Mouse (Mus musculus): ENCODE data around the gene Bbs4.
"Not testable (repeated sequence)": the region's sequence is repeated elsewhere in the genome, so short reads cannot be mapped to it uniquely, and the experiment has no call there.

Bbs4 gene

GRCm38 (mm10) chr9:59353253-59353639, at the start of gene Bbs4:
Gene Bbs4, minus strand, starts transcription at chr9:59353508.
- peak; percentile 89 to 92 for DNase-seq (ENCODE audit: low spot score in 2 of 2)

GRCm38 (mm10) chr9:59389086-59389485, 35.8 kb upstream of the Bbs4 start:
- DNase-seq (ENCODE audit: low spot score in 2 of 2): no peak

- DNase-seq (ENCODE audit: low spot score in 2 of 2): peak; percentile 49 to 50
Measured at GRCm38 (mm10) chr9:59388311-59388710, 35.0 kb upstream of the Bbs4 start.

GRCm38 (mm10) chr9:59387461-59387860, 34.2 kb upstream of the Bbs4 start:
- no peak for DNase-seq (ENCODE audit: low spot score in 2 of 2)

- no peak for DNase-seq (ENCODE audit: low spot score in 2 of 2)
Measured at GRCm38 (mm10) chr9:59375626-59376025, 22.3 kb upstream of the Bbs4 start.

GRCm38 (mm10) chr9:59369646-59370045, 16.3 kb upstream of the Bbs4 start:
- no peak for DNase-seq (ENCODE audit: low spot score in 2 of 2)

- DNase-seq (ENCODE audit: low spot score in 2 of 2): no peak
Measured at GRCm38 (mm10) chr9:59369220-59369619, 15.9 kb upstream of the Bbs4 start.

- DNase-seq (ENCODE audit: low spot score in 2 of 2): not testable (repeated sequence)
Measured at GRCm38 (mm10) chr9:59360487-59360886, 7.2 kb upstream of the Bbs4 start.

- DNase-seq (ENCODE audit: low spot score in 2 of 2): not testable (repeated sequence)
Measured at GRCm38 (mm10) chr9:59358041-59358440, 4.7 kb upstream of the Bbs4 start.

GRCm38 (mm10) chr9:59352586-59353252, 589 bp downstream of the Bbs4 start:
- peak in 1 of 2 experiments; percentile 20 for DNase-seq (ENCODE audit: low spot score in 2 of 2)

- no peak for DNase-seq (ENCODE audit: low spot score in 2 of 2)
Measured at GRCm38 (mm10) chr9:59346176-59346575, 7.1 kb downstream of the Bbs4 start.

- DNase-seq (ENCODE audit: low spot score in 2 of 2): peak in 1 of 2 experiments; percentile 19
Measured at GRCm38 (mm10) chr9:59340002-59340401, 13.3 kb downstream of the Bbs4 start.

- no peak for DNase-seq (ENCODE audit: low spot score in 2 of 2)
Measured at GRCm38 (mm10) chr9:59339107-59339506, 14.2 kb downstream of the Bbs4 start.

GRCm38 (mm10) chr9:59338411-59338810, 14.9 kb downstream of the Bbs4 start:
- no peak for DNase-seq (ENCODE audit: low spot score in 2 of 2)

- DNase-seq (ENCODE audit: low spot score in 2 of 2): no peak
Measured at GRCm38 (mm10) chr9:59337889-59338288, 15.4 kb downstream of the Bbs4 start.

GRCm38 (mm10) chr9:59336539-59336938, 16.8 kb downstream of the Bbs4 start:
- no peak for DNase-seq (ENCODE audit: low spot score in 2 of 2)

- DNase-seq (ENCODE audit: low spot score in 2 of 2): no peak
Measured at GRCm38 (mm10) chr9:59330055-59330454, 23.3 kb downstream of the Bbs4 start.

GRCm38 (mm10) chr9:59324351-59324750, 29.0 kb downstream of the Bbs4 start:
- DNase-seq (ENCODE audit: low spot score in 2 of 2): no peak

- no peak for DNase-seq (ENCODE audit: low spot score in 2 of 2)
Measured at GRCm38 (mm10) chr9:59316206-59316605, 37.1 kb downstream of the Bbs4 start.

GRCm38 (mm10) chr9:59311284-59311670, 42.0 kb downstream of the Bbs4 start:
- DNase-seq (ENCODE audit: low spot score in 2 of 2): no peak

- no peak for DNase-seq (ENCODE audit: low spot score in 2 of 2)
Measured at GRCm38 (mm10) chr9:59310582-59311283, 42.6 kb downstream of the Bbs4 start.

- DNase-seq (ENCODE audit: low spot score in 2 of 2): no peak
Measured at GRCm38 (mm10) chr9:59307890-59308289, 45.4 kb downstream of the Bbs4 start.

- DNase-seq (ENCODE audit: low spot score in 2 of 2): no peak
Measured at GRCm38 (mm10) chr9:59296419-59296818, 56.9 kb downstream of the Bbs4 start.
